Mouse (Mus musculus): ENCODE measurements around the gene Psmb4. TPM values are rescaled to one million over a fixed set of nuclear protein-coding genes. Genes with fewer than 3 reads are reported as not detected.
"Not testable (repeated sequence)": the region's sequence is repeated elsewhere in the genome, so short reads cannot be mapped to it uniquely, and the experiment has no call there.

Psmb4 gene
- 390 and 393 TPM in 2 replicates for polyA plus RNA-seq (2015; fragmentation: Nextera tagmentation; extraction: Ambion mirVana)

GRCm38 (mm10) chr3:94886316-94887224 is at the start of gene Psmb4:
Gene Psmb4, minus strand, starts transcription at chr3:94886961.
- Histone ChIP-seq H3K4me3 (peak within 1 kb of the TSS; percentile 97), H3K4me1 (peaks cover 17% of the 10 kb centered on the region), H3K27ac (peak within 1 kb of the TSS; percentile 62), H3K36me3 (ENCODE audit: poor library complexity, severe bottlenecking) (peaks cover 39% of the 10 kb centered on the region), H3K9me3 (replicated peaks) (no peaks in the 10 kb centered on the region), H3K4me2 (peak within 1 kb of the TSS; percentile 87), H3K9ac (peak within 1 kb of the TSS; percentile 96), H3K27me3 (no peaks in the 10 kb centered on the region)
- 1% methylated on average over 61 of the region's 61 CpGs for WGBS
- peak; percentile 93 for ATAC-seq

GRCm38 (mm10) chr3:94936147-94936546 is 49.4 kb upstream of the Psmb4 start:
- ATAC-seq: not testable (repeated sequence)

GRCm38 (mm10) chr3:94935332-94935731 is 48.6 kb upstream of the Psmb4 start:
- not testable (repeated sequence) for H3K4me2 ChIP-seq; ATAC-seq; H3K9me3 ChIP-seq (replicated peaks); H3K27me3 ChIP-seq; H3K4me3 ChIP-seq; H3K9ac ChIP-seq; H3K36me3 ChIP-seq (ENCODE audit: poor library complexity, severe bottlenecking); H3K27ac ChIP-seq
- peaks cover 12% of the 10 kb centered on the region for H3K4me1 ChIP-seq
- 92% methylated on average over 3 of the region's 3 CpGs for WGBS

More at GRCm38 (mm10) chr3:94936147-94936546, 49.4 kb upstream of the Psmb4 start:
- H3K27ac ChIP-seq; H3K9me3 ChIP-seq (replicated peaks); H3K27me3 ChIP-seq; H3K9ac ChIP-seq; H3K4me2 ChIP-seq; H3K36me3 ChIP-seq (ENCODE audit: poor library complexity, severe bottlenecking); H3K4me3 ChIP-seq: not testable (repeated sequence)
- WGBS: 81% methylated on average over 5 of the region's 5 CpGs
- H3K4me1 ChIP-seq: peaks cover 12% of the 10 kb centered on the region

GRCm38 (mm10) chr3:94934564-94934963 is 47.8 kb upstream of the Psmb4 start:
- H3K4me1 ChIP-seq: peaks cover 12% of the 10 kb centered on the region
- 95% methylated on average over 3 of the region's 3 CpGs for WGBS
- not testable (repeated sequence) for H3K36me3 ChIP-seq (ENCODE audit: poor library complexity, severe bottlenecking); H3K27me3 ChIP-seq; H3K9me3 ChIP-seq (replicated peaks); ATAC-seq; H3K4me3 ChIP-seq; H3K4me2 ChIP-seq; H3K27ac ChIP-seq; H3K9ac ChIP-seq

DNA sequence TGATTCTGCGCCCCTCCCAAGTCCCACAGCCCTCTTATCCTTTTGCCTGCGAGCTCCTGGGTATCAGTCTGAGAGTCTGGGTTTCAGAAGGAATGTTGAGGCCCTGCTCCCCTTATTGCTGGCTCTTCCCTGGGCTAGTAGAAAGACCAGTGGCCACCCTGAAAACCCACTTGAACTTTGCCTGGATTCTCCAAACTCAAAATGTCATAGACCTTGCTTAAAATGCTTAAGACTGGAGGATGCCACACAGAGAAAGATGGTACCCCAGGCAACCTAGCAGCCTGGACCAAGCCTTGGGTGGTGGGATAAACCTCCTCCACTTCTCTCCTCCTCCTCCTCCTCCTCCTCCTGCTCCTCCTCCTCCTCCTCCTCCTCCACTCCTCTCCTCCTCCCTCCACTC is 46.8 kb upstream of the Psmb4 start:
- no CpG with 5 or more reads among the region's 2 CpGs for WGBS
- H3K27me3 ChIP-seq; ATAC-seq; H3K27ac ChIP-seq; H3K9me3 ChIP-seq (replicated peaks); H3K4me3 ChIP-seq; H3K4me2 ChIP-seq; H3K9ac ChIP-seq; H3K36me3 ChIP-seq (ENCODE audit: poor library complexity, severe bottlenecking): not testable (repeated sequence)
- H3K4me1 ChIP-seq: peaks cover 12% of the 10 kb centered on the region

- H3K4me3 ChIP-seq: peak within 1 kb of the TSS; percentile 9; the same call in 1 of the 2 replicates
- no peaks in the 10 kb centered on the region for H3K9me3 ChIP-seq (replicated peaks)
- H3K27ac ChIP-seq: peak within 1 kb of the TSS; percentile 16; the same call in 1 of the 2 replicates
- H3K4me1 ChIP-seq: peaks cover 12% of the 10 kb centered on the region
- ATAC-seq: peak; percentile 85
- no peaks in the 10 kb centered on the region for H3K27me3 ChIP-seq
- no peak within 1 kb of the TSS for H3K9ac ChIP-seq
- peak within 1 kb of the TSS; percentile 52 for H3K4me2 ChIP-seq
- 24% methylated on average over 16 of the region's 16 CpGs for WGBS
- no peaks in the 10 kb centered on the region for H3K36me3 ChIP-seq (ENCODE audit: poor library complexity, severe bottlenecking)
Measured at GRCm38 (mm10) chr3:94932809-94933564, 46.2 kb upstream of the Psmb4 start, which contains the start of gene Selenbp1. Gene Selenbp1, plus strand, starts transcription at chr3:94933056.

GRCm38 (mm10) chr3:94932279-94932678 is 45.5 kb upstream of the Psmb4 start:
- WGBS: 53% methylated on average over 2 of the region's 2 CpGs
- not testable (repeated sequence) for H3K27ac ChIP-seq

DNA sequence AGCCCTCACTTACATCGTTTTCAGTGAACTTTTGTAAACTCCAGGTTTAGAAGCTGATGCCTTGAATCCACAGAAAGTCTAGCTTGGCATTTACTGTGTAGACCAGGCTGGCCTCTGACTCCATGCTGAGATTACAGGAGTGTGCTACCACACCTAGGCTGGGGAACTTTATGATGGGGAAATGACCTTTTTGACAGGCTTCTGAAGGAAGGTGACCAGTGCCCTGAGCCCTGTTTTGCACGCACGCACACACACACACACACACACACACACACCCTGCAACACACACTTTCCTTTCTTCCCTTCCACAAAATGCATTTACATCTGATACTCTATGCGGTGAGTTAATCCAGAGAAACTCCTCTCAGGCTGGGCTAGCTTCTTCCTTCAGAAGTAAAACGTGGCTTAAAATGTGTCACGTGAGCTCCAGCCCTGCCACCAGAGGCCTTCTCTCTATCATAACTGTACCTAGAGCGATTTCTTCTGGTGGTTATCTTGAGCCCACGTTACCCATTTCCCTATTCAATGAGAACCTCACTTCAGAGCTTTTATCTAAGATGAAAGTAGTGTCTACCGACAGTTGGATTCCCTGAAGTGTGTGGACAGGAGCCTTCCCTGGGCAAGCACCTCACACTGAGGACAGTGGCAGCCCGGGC is 44.8 kb upstream of the Psmb4 start:
- H3K4me1 ChIP-seq: peaks cover 12% of the 10 kb centered on the region
- H3K9ac ChIP-seq; H3K4me2 ChIP-seq; H3K27me3 ChIP-seq; H3K36me3 ChIP-seq (ENCODE audit: poor library complexity, severe bottlenecking); H3K27ac ChIP-seq; H3K9me3 ChIP-seq (replicated peaks); H3K4me3 ChIP-seq; ATAC-seq: not testable (repeated sequence)
- 83% methylated on average over 10 of the region's 10 CpGs for WGBS

More at GRCm38 (mm10) chr3:94932279-94932678, 45.5 kb upstream of the Psmb4 start:
- not testable (repeated sequence) for H3K4me2 ChIP-seq; H3K27me3 ChIP-seq; H3K36me3 ChIP-seq (ENCODE audit: poor library complexity, severe bottlenecking); H3K4me3 ChIP-seq; H3K9ac ChIP-seq; H3K9me3 ChIP-seq (replicated peaks)
- peak; percentile 26; the same call in 1 of the 2 replicates for ATAC-seq
- H3K4me1 ChIP-seq: peaks cover 12% of the 10 kb centered on the region

- 51% methylated on average over 7 of the region's 7 CpGs for WGBS
- not testable (repeated sequence) for H3K4me3 ChIP-seq; H3K27ac ChIP-seq; H3K36me3 ChIP-seq (ENCODE audit: poor library complexity, severe bottlenecking); ATAC-seq; H3K27me3 ChIP-seq; H3K9ac ChIP-seq; H3K9me3 ChIP-seq (replicated peaks); H3K4me2 ChIP-seq
- peaks cover 12% of the 10 kb centered on the region for H3K4me1 ChIP-seq
Measured at GRCm38 (mm10) chr3:94930386-94931266, 43.9 kb upstream of the Psmb4 start.

GRCm38 (mm10) chr3:94928979-94929378 is 42.2 kb upstream of the Psmb4 start:
- not testable (repeated sequence) for H3K36me3 ChIP-seq (ENCODE audit: poor library complexity, severe bottlenecking); H3K27ac ChIP-seq; H3K27me3 ChIP-seq; ATAC-seq; H3K4me3 ChIP-seq; H3K9me3 ChIP-seq (replicated peaks); H3K9ac ChIP-seq; H3K4me2 ChIP-seq
- peaks cover 12% of the 10 kb centered on the region for H3K4me1 ChIP-seq
- 87% methylated on average over 4 of the region's 4 CpGs for WGBS

- WGBS: 37% methylated on average over 4 of the region's 4 CpGs
- ATAC-seq: not testable (repeated sequence)
Measured at GRCm38 (mm10) chr3:94926301-94926736, 39.6 kb upstream of the Psmb4 start.

More at GRCm38 (mm10) chr3:94926301-94926736, 39.6 kb upstream of the Psmb4 start:
- H3K27ac ChIP-seq; H3K4me2 ChIP-seq; H3K4me1 ChIP-seq; H3K27me3 ChIP-seq; H3K9ac ChIP-seq; H3K4me3 ChIP-seq; H3K9me3 ChIP-seq (replicated peaks); H3K36me3 ChIP-seq (ENCODE audit: poor library complexity, severe bottlenecking): not testable (repeated sequence)
